In the genomic region with DNA sequence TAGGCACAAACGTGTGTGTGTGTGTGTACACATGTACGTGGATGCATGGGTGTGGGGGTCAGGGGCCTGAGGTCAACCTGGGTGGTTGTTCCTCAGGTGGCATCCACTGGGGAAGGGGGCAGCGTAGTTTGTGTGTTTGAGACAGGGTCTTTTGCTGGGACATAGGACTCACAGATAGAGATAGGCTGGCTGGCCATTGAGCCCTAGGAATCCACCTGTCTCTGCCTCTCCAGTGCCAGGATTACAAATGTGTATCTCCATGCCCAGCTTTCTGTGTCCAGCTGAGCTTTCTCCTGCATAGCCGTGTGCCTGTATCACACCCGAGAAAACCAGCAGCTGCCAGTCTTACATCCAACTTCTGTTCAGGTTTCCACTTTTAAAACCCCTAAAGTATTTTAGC, we compare ENCODE assay signal across 30 mouse cellular contexts. TPM values are rescaled to one million over a fixed set of nuclear protein-coding genes. Genes with fewer than 3 reads are reported as not detected.
DNase-seq lines count a peak whose midpoint lies in the region; ATAC-seq and TF ChIP-seq lines count a peak whose summit lies in the region.
"Had no signal": no experiment of that assay in that cellular context is flagged by ENCODE, and none has a peak within 500 bp of the region (broad histone marks: within the 10 kb centered on the region; RNA-seq: fewer than 3 reads in every experiment).

No protein-coding gene starts in this region.

- no peak for TF ChIP-seq POLR2A in kidney, adult 2 months (IDR thresholded peaks at IDR 0.05; ENCODE audit: low read depth, low read length)

- peaks cover 18% of the 10 kb centered on the region for H3K4me1 ChIP-seq in hindbrain, embryonic 12.5 days
- no peaks in the 10 kb centered on the region for H3K4me1 ChIP-seq in hindbrain, embryonic 11.5 days (replicated peaks; ENCODE audit: control insufficient read depth, insufficient read depth, low read length)
- H3K4me1 ChIP-seq in kidney, adult 2 months (ENCODE audit: control insufficient read depth, insufficient read depth, low read length), result no peaks in the 10 kb centered on the region
- H3K4me1 ChIP-seq: embryonic facial prominence, embryonic 13.5 days; heart, embryonic 10.5 days; heart, embryonic 15.5 days; liver, embryonic 12.5 days had no signal

- ATAC-seq in hindbrain, embryonic 12.5 days (ENCODE audit: low FRiP score), result no peak
- ATAC-seq in hindbrain, embryonic 11.5 days (ENCODE audit: low FRiP score), result no peak
- ATAC-seq: inflammation-experienced regulatory T-cells, adult 6 months; liver, embryonic 12.5 days; liver, postnatal 0 days; midbrain, embryonic 15.5 days had no signal

- H3K27me3 ChIP-seq in hindbrain, embryonic 12.5 days, result no peaks in the 10 kb centered on the region
- H3K27me3 ChIP-seq in hindbrain, embryonic 11.5 days (ENCODE audit: control insufficient read depth, insufficient read depth, low read length), result no peaks in the 10 kb centered on the region
- no peaks in the 10 kb centered on the region for H3K27me3 ChIP-seq in kidney, adult 2 months (replicated peaks; ENCODE audit: control insufficient read depth, insufficient read depth, low read length)
- H3K27me3 ChIP-seq: embryonic facial prominence, embryonic 13.5 days; hindbrain, embryonic 15.5 days; limb, embryonic 13.5 days; midbrain, embryonic 15.5 days had no signal

- no peak overlapping the region for H3K4me3 ChIP-seq in hindbrain, embryonic 12.5 days
- H3K4me3 ChIP-seq in hindbrain, embryonic 11.5 days (ENCODE audit: low read depth, low read length), result no peak overlapping the region
- H3K4me3 ChIP-seq in kidney, adult 2 months (ENCODE audit: insufficient read depth, low read depth, low read length), result no peak overlapping the region
- H3K4me3 ChIP-seq: embryonic facial prominence, embryonic 13.5 days; forebrain, embryonic 10.5 days; heart, embryonic 10.5 days; heart, embryonic 15.5 days; hindbrain, embryonic 15.5 days; limb, embryonic 13.5 days; liver, embryonic 12.5 days; midbrain, embryonic 15.5 days had no signal

- TF ChIP-seq CTCF in kidney, adult 2 months (conservative IDR thresholded peaks at IDR 0.05; ENCODE audit: insufficient read depth, insufficient read length, low read depth, low read length), result no peak

- H3K4me2 ChIP-seq in hindbrain, embryonic 12.5 days (replicated peaks), result no peak overlapping the region
- H3K4me2 ChIP-seq in hindbrain, embryonic 11.5 days (replicated peaks; ENCODE audit: low read depth, low read length), result no peak overlapping the region
- H3K4me2 ChIP-seq: embryonic facial prominence, embryonic 13.5 days; heart, embryonic 15.5 days; hindbrain, embryonic 15.5 days; limb, embryonic 13.5 days; liver, embryonic 12.5 days; midbrain, embryonic 15.5 days had no signal

- H3K9ac ChIP-seq in hindbrain, embryonic 12.5 days, result no peak overlapping the region
- no peak overlapping the region for H3K9ac ChIP-seq in hindbrain, embryonic 11.5 days (ENCODE audit: low read depth, low read length)
- H3K9ac ChIP-seq: embryonic facial prominence, embryonic 13.5 days; heart, embryonic 15.5 days; hindbrain, embryonic 15.5 days; limb, embryonic 13.5 days; liver, embryonic 12.5 days; liver, postnatal 0 days; midbrain, embryonic 15.5 days had no signal

- peak overlapping the region; percentile 30; the same call in 1 of the 2 replicates for H3K27ac ChIP-seq in hindbrain, embryonic 12.5 days
- H3K27ac ChIP-seq in hindbrain, embryonic 11.5 days (ENCODE audit: low read depth, low read length), result no peak overlapping the region
- H3K27ac ChIP-seq in kidney, adult 2 months (ENCODE audit: insufficient read depth, low read depth, low read length), result no peak overlapping the region
- H3K27ac ChIP-seq: embryonic facial prominence, embryonic 13.5 days; forebrain, embryonic 10.5 days; heart, embryonic 10.5 days; heart, embryonic 15.5 days; kidney, postnatal 0 days; limb, embryonic 13.5 days; liver, embryonic 12.5 days; midbrain, embryonic 15.5 days; stomach, postnatal 0 days had no signal

- 93% methylated on average over 5 of the region's 5 CpGs for WGBS in hindbrain, embryonic 12.5 days
- WGBS in hindbrain, embryonic 11.5 days, result 90% methylated on average over 5 of the region's 5 CpGs
- 87% methylated on average over 5 of the region's 5 CpGs for WGBS in kidney, adult 2 months

- H3K9me3 ChIP-seq in hindbrain, embryonic 12.5 days (replicated peaks), result no peaks in the 10 kb centered on the region
- H3K9me3 ChIP-seq in hindbrain, embryonic 11.5 days (ENCODE audit: control insufficient read depth, low read length), result no peaks in the 10 kb centered on the region
- H3K9me3 ChIP-seq: embryonic facial prominence, embryonic 13.5 days; forebrain, embryonic 10.5 days; G1E; heart, embryonic 10.5 days; heart, embryonic 15.5 days; hindbrain, embryonic 15.5 days; limb, embryonic 13.5 days; liver, embryonic 12.5 days; midbrain, embryonic 15.5 days had no signal

- peak; percentile 35 for DNase-seq in cerebellum, adult 11-12 months
- no peak for DNase-seq in cerebellum, postnatal 4 days (ENCODE audit: low spot score in 2 of 2)
- no peak for DNase-seq in hindbrain, embryonic 11.5 days (ENCODE audit: low spot score)
- peak; percentile 45 for DNase-seq in brain, adult 2 months (ENCODE audit: low read depth, low spot score)
- peak; percentile 31 for DNase-seq in cerebellum, adult 9-11 months
- DNase-seq in kidney, adult 2 months, result no peak
- DNase-seq in testis, postnatal 10 days (ENCODE audit: low spot score), result no peak
- DNase-seq: adrenal gland, adult 8-10 months; gastrocnemius, postnatal 10 days; kidney, adult 8-10 months; kidney, postnatal 4 days; liver, postnatal 0 days; lung, postnatal 36 days; right cerebral cortex, adult 18-20 months; thymus, adult 2 months; thymus, postnatal 36 days had no signal

- peaks cover 35% of the 10 kb centered on the region for H3K36me3 ChIP-seq in hindbrain, embryonic 12.5 days
- H3K36me3 ChIP-seq in hindbrain, embryonic 11.5 days (ENCODE audit: control insufficient read depth, insufficient read depth, low read length), result no peaks in the 10 kb centered on the region
- peaks cover 2% of the 10 kb centered on the region; the same call in 1 of the 2 replicates for H3K36me3 ChIP-seq in kidney, adult 2 months (ENCODE audit: control insufficient read depth, insufficient read depth, low read length)

RNA-seq across cellular contexts. Expression of a gene that starts 3.7 kb away (rescaled TPM):
- 1.5 and 1.8 TPM in 2 replicates for polyA plus RNA-seq in hindbrain, embryonic 12.5 days (2016; fragmentation: Nextera tagmentation; extraction: Ambion mirVana)
- 1.3 TPM in 2 replicates for polyA plus RNA-seq in hindbrain, embryonic 11.5 days (2014; fragmentation: Nextera tagmentation; extraction: Ambion mirVana)
- polyA plus RNA-seq in kidney, adult 2 months (2012; rRNA removed), result 1.8 and 2.0 TPM in 2 replicates

RNA-seq across cellular contexts. Expression of a gene that starts 32.6 kb away (rescaled TPM):
- polyA plus RNA-seq in hindbrain, embryonic 12.5 days (2016; fragmentation: Nextera tagmentation; extraction: Ambion mirVana), result 53.7 and 53.8 TPM in 2 replicates
- polyA plus RNA-seq in hindbrain, embryonic 11.5 days (2014; fragmentation: Nextera tagmentation; extraction: Ambion mirVana), result 58.5 and 65.3 TPM in 2 replicates
- 16.0 and 21.3 TPM in 2 replicates for polyA plus RNA-seq in kidney, adult 2 months (2012; rRNA removed)

RNA-seq across cellular contexts. Expression of a gene that starts 33.3 kb away (rescaled TPM):
- polyA plus RNA-seq in hindbrain, embryonic 12.5 days (2016; fragmentation: Nextera tagmentation; extraction: Ambion mirVana), result 83.8 and 88.4 TPM in 2 replicates
- 45.9 and 68.9 TPM in 2 replicates for polyA plus RNA-seq in hindbrain, embryonic 11.5 days (2014; fragmentation: Nextera tagmentation; extraction: Ambion mirVana)
- polyA plus RNA-seq in kidney, adult 2 months (2012; rRNA removed), result 0.03 and 0.11 TPM in 2 replicates
- polyA plus RNA-seq: G1E; inflammation-experienced regulatory T-cells, adult 6 months; spleen, adult 2 months had no signal

Comparison
In these comparisons a context has a peak if more than half of its experiments do, and no peak if none do; other contexts are left out.
1. DNase-seq: peak in cerebellum, adult 11-12 months (single experiment), brain, adult 2 months (single experiment) and cerebellum, adult 9-11 months (single experiment); none in cerebellum, postnatal 4 days (0 of 2), hindbrain, embryonic 11.5 days (single experiment), kidney, adult 2 months (single experiment) and testis, postnatal 10 days (single experiment).
2. RNA of a gene that starts 33.3 kb away (polyA plus RNA-seq): 83.8 to 88.4 TPM in hindbrain, embryonic 12.5 days and 45.9 to 68.9 TPM in hindbrain, embryonic 11.5 days; 0.03 to 0.11 TPM in kidney, adult 2 months; every median in the first group is over 10 times any median in the second.